Mouse (Mus musculus): Measurements from ENCODE around the gene Hrh1. TPM values are rescaled to one million over a fixed set of nuclear protein-coding genes. Genes with fewer than 3 reads are reported as not detected.
A peak's percentile ranks its signal among the peaks of the same experiment; 100 is the strongest.

Hrh1 gene
- total RNA-seq (2021): 10 to 100 TPM; 21.0 to 23.1 TPM

DNA sequence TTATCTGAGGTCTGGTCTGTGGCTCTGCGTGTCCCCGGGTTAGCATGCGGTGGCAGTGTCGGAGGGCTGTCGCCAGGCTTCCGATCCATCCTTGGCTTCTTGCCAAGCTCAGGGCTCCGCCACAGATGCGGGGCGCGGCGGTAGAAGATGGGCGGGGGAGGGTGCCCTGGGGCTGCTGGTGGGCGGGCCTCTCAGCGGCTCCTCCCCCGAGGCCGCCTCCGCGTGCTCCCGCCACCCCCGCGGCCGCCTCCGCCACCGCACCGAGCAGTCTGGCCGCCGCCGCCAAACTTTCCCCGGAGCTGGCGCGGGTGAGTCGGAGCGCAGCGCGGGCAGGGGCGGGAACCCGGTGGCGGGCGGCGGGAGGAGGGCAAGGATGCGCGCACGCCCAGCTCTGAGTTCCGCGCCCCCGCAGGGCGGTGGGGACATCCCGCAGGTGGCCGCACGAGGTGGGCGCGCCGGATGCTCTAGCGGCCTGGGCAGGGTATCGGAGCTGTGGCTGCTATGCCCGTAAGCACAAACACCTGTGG lies at the start of gene Hrh1:
Hrh1 (plus strand) TSS at position 246 of the 527 bp plus-strand sequence.
- intact Hi-C loops (cut with DNase I): loop anchor here (5.0 kb wide), 2 partner anchors 50 to 65 kb away; no protein-coding TSS in a partner anchor
- DNase-seq (ENCODE audit: low spot score in 2 of 2): peak; percentile 46 to 74

DNA sequence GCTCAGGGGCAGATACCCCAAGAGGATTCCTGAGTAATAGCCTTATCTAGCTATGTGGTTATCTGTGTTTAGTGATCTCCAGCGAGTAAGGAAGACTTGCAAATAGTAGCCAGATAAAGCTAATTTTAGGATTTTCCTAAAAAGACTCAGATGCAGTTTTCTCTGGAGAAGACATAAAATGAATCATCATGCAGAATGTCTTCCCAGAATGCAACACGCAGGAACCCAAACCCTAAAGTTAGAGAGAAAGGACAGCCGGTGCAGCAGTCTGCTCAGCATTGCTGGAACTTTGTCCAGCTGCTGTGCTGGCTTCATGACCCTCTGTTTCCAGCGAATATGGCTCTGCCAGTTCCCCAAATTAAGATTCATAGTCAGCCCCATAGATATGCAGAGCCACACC lies 43.1 kb upstream of the Hrh1 start:
- no peak for DNase-seq (ENCODE audit: low spot score in 2 of 2)
- intact Hi-C loops (cut with DNase I): no loop called here

DNA sequence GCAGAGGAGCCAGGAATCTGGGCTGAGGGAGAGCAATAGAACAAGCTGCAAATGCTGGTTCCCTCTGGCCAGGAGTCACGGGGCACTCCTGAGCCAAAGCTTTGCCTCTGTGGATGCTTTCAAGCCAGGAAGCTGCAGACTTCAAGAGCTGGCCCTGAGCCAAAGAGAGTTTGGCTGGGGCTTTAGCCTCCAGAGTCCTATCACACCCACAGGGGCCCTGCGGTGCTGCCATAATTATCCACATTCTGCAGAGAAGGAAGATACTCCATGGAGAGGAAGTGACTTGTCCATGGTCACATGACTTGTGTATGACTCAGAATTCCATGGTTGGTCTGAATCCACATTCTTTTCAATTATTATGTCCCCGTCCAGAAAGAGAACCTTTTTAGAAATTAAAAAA lies 39.6 kb upstream of the Hrh1 start:
- no peak for DNase-seq (ENCODE audit: low spot score in 2 of 2)
- intact Hi-C loops (cut with DNase I): no loop called here

- intact Hi-C loops (cut with DNase I): no loop called here
- no peak for DNase-seq (ENCODE audit: low spot score in 2 of 2)
Measured at GRCm38 (mm10) chr6:114362355-114362754, 35.4 kb upstream of the Hrh1 start.

GRCm38 (mm10) chr6:114363740-114364139 lies 34.0 kb upstream of the Hrh1 start:
- intact Hi-C loops (cut with DNase I): no loop called here
- no peak for DNase-seq (ENCODE audit: low spot score in 2 of 2)

DNA sequence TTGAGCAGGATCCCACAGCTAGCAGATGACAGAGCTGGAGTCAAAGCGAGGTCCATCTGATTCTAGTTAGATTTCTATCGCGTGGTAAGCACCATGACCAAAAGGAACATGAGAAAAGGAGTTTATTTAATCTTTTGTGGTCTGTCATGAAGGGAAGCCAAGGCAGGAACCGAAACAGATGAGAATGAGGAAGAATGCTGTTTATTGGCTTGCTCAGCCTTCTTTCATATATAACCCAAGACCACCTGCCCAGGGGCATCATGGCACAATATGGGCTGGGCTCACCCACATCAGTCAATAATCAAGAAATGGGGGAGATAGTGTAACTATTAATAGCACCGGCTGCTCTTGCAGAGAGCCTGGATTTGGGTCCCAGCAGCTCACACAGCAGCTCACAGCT lies 33.0 kb upstream of the Hrh1 start:
- intact Hi-C loops (cut with DNase I): loop anchor here (5.0 kb wide), 2 partner anchors 38 to 83 kb away; no protein-coding TSS in a partner anchor
- DNase-seq (ENCODE audit: low spot score in 2 of 2): no peak

DNA sequence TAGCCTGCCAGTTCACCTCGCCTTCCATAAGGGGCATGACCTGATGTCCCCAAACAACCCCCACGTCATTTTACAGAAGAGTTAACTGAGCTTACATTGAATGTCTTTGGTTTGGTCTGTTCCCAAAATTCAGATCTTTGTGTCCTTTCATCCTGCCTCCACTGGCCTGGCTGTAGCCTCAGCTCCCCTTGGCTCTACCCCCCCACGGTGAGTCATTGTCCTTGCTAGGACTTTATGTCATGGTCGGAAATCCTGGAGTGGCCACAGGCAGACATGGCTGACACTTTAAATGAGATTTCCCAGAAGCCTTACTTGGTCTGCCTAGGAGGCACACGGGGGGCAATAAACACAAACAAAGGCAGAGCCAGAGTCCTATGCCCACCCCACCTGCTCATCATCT lies 31.5 kb upstream of the Hrh1 start:
- intact Hi-C loops (cut with DNase I): loop anchor here (5.0 kb wide), 2 partner anchors 36 to 81 kb away; no protein-coding TSS in a partner anchor
- DNase-seq (ENCODE audit: low spot score in 2 of 2): no peak

- intact Hi-C loops (cut with DNase I): loop anchor here (5.0 kb wide), 2 partner anchors 35 to 80 kb away; no protein-coding TSS in a partner anchor
- DNase-seq (ENCODE audit: low spot score in 2 of 2): peak; percentile 69 to 75
Measured at GRCm38 (mm10) chr6:114367681-114368080, 30.1 kb upstream of the Hrh1 start.

DNA sequence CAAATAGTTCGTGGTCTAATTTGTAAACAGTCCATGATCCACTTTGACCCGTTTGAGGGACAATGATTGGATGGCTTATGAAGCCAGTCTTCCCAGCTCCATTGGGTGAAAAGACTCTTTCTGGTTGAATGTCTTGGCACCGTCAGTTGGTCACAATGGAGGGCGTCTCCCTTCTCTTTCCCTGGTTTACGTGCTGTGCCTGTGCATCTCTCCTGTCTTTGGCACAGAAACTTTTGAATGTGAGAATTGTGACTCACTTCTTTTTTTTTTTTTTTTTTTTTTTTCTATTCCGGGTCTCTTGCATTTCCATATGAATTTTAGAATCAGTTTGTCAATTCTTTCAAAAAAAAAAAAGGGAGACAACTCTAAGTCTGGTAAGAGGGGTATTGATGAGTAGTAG lies 29.5 kb upstream of the Hrh1 start:
- intact Hi-C loops (cut with DNase I): loop anchor here (5.0 kb wide), 2 partner anchors 34 to 79 kb away; no protein-coding TSS in a partner anchor
- DNase-seq (ENCODE audit: low spot score in 2 of 2): no peak

GRCm38 (mm10) chr6:114372741-114373140 lies 25.0 kb upstream of the Hrh1 start:
- no peak for DNase-seq (ENCODE audit: low spot score in 2 of 2)
- intact Hi-C loops (cut with DNase I): no loop called here

- no peak for DNase-seq (ENCODE audit: low spot score in 2 of 2)
- intact Hi-C loops (cut with DNase I): no loop called here
Measured at GRCm38 (mm10) chr6:114380872-114381271, 16.9 kb upstream of the Hrh1 start.

- intact Hi-C loops (cut with DNase I): no loop called here
Measured at GRCm38 (mm10) chr6:114387320-114387719, 10.4 kb upstream of the Hrh1 start.

GRCm38 (mm10) chr6:114387855-114388254 lies 9.9 kb upstream of the Hrh1 start:
- DNase-seq (ENCODE audit: low spot score in 2 of 2): no peak
- intact Hi-C loops (cut with DNase I): no loop called here

More at GRCm38 (mm10) chr6:114387320-114387719, 10.4 kb upstream of the Hrh1 start:
- no peak for DNase-seq (ENCODE audit: low spot score in 2 of 2)

DNA sequence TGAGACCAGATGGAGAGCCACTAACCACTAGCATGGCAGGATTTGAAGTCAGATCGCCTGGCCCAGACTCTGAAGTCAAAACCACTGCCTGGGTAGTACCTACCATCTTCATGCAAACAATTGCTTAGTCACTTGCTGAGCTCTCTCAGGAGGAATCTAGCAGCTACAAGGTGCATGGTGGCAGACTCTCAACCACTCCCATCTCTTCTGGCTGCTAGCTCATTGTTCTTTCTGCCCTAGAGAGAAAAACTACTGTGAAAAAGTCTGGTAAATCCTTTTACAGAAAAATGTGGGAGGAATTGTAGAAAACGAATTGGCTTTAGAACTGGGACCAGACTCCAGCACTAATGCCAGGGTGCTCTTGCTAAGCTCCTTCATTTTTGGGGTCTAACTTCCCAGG lies 7.6 kb upstream of the Hrh1 start:
- DNase-seq (ENCODE audit: low spot score in 2 of 2): no peak
- intact Hi-C loops (cut with DNase I): no loop called here

DNA sequence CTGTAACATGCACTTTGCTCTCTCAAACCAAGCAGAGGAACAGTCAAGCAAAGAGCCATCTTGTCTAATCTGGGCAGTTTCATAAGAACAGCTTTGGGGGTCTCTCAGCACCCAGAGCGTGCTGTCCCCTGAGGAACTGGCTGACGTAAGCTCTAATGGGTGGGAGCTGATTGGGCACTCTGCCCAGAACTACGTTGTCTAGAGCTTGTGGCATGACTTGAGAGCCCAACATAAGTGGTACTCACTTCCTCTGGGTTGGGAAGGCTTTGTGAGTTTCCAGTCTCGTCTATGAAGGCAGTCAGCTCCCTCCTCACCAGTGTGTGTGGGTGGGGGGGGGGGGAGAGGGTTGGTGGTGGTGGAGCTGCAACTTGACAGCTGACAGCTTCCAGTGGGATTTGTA lies 2.8 kb upstream of the Hrh1 start:
- intact Hi-C loops (cut with DNase I): loop anchor here (5.0 kb wide), 2 partner anchors 48 to 67 kb away; no protein-coding TSS in a partner anchor
- no peak for DNase-seq (ENCODE audit: low spot score in 2 of 2)

DNA sequence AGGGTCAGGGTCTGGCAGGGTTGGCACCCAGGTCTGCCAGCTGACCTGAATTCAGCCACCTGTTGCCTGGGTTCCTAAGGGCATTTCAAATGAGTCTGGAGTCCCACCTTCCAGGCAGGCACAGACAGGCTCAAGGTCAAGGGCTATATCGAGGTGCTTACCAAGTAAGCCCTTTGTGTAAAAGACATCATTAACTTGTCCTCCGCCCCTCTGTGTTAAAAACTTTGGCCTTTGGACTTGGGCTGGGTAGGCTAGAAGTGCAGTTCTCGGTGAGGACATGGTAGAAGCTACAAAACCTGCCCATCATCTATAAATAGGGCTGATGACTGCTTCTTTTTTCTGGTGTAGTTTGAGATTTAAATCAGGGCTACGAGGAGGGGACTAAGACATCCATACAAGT lies 1.1 kb upstream of the Hrh1 start:
- intact Hi-C loops (cut with DNase I): loop anchor here (5.0 kb wide), 2 partner anchors 49 to 66 kb away; no protein-coding TSS in a partner anchor
- no peak for DNase-seq (ENCODE audit: low spot score in 2 of 2)

DNA sequence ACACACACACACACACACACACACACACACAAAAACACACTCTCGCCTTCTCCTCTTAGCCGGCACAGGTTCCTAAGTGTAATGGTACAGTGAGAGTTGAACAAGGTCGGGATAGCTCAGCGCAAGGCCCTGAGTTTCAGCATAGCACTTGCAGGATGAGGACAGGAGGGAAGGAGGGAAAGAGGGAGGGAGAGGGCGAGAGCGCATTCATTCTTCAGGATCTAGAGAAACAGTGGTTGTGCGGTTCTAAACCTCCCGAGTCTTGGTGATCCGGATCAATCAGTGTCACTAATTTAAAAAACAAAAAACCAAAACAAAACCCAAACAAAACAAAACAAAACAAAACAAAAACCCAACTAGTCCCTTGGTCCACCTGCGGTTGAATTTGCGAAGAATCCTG lies 456 bp upstream of the Hrh1 start:
- no peak for DNase-seq (ENCODE audit: low spot score in 2 of 2)
- intact Hi-C loops (cut with DNase I): loop anchor here (5.0 kb wide), 2 partner anchors 50 to 65 kb away; no protein-coding TSS in a partner anchor

GRCm38 (mm10) chr6:114398626-114399025 lies 890 bp downstream of the Hrh1 start:
- intact Hi-C loops (cut with DNase I): loop anchor here (5.0 kb wide), 2 partner anchors 51 to 64 kb away; no protein-coding TSS in a partner anchor
- DNase-seq (ENCODE audit: low spot score in 2 of 2): peak in 1 of 2 experiments; percentile 69

GRCm38 (mm10) chr6:114400387-114400786 lies 2.7 kb downstream of the Hrh1 start:
- no peak for DNase-seq (ENCODE audit: low spot score in 2 of 2)
- intact Hi-C loops (cut with DNase I): loop anchor here (5.0 kb wide), 1 partner anchor 33 kb away; no protein-coding TSS in a partner anchor

DNA sequence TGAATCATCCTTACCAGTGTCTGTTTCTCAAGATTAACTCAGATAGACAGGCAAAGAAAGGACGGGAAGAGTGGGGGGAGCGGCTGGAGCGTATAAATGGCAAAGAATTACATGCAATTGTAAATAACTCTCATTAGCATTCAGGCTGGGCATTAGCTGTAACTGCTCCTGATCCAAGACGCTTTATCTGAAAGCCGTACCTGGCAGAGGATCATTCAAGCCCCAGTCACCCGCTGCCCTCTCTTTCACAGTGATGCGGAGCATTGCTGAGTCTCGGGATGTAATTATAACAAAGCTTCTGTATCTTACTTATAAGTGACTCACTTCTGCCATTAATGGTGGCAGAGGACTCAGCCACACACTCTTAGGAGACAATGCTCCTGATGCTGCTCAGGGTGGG lies 3.1 kb downstream of the Hrh1 start:
- intact Hi-C loops (cut with DNase I): loop anchor here (5.0 kb wide), 1 partner anchor 34 kb away; no protein-coding TSS in a partner anchor

DNA sequence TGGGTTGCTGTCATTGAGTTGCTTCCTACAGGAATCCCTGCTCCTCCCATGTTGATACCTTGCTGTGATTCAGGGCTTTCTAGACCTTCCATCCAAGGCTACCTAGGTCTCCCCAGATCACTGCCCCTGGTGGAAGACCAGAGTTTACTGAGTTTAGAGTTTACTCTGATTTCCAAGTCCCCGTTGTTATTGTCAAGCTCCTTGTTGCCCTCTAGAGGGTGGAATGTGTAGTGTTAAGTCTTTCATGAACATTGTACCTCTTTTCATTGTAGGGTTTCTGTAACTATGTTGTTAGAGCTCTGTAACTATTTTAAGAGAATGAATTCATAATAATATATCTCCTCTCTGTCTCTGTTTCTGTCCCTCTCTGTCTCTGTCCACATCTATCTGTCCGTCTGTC lies 4.4 kb downstream of the Hrh1 start:
- intact Hi-C loops (cut with DNase I): loop anchor here (5.0 kb wide), 1 partner anchor 35 kb away; no protein-coding TSS in a partner anchor
- DNase-seq (ENCODE audit: low spot score in 2 of 2): no peak

More for the DNA sequence above, 3.1 kb downstream of the Hrh1 start:
- no peak for DNase-seq (ENCODE audit: low spot score in 2 of 2)
